Mouse (Mus musculus) kidney, adult 2 months (tissue): ENCODE data around the gene Arhgap44. TPM values are rescaled to one million over a fixed set of nuclear protein-coding genes. Genes with fewer than 3 reads are reported as not detected.

Experiments
- DNase-seq: peaks from one replicate; pipeline ENCODE4 v3.0.0; 2021
- H3K27ac ChIP-seq: fragments of 200-500 bp; 2 replicates; pipeline ENCODE4 v1.5.1; 2012; ENCODE audit warnings: low read depth, low read length, control low read depth, inconsistent platforms; ENCODE audit not compliant: insufficient read depth
- H3K27me3 ChIP-seq: fragments of 200-500 bp; replicated peaks from 2 replicates; pipeline ENCODE4 v1.6.1; 2012; ENCODE audit warnings: mild to moderate bottlenecking, moderate library complexity, low read length, inconsistent platforms; ENCODE audit not compliant: control insufficient read depth, insufficient read depth
- H3K36me3 ChIP-seq: fragments of 200-500 bp; 2 replicates; pipeline ENCODE4 v1.6.1; 2012; ENCODE audit warnings: mild to moderate bottlenecking, moderate library complexity, low read length, inconsistent platforms; ENCODE audit not compliant: control insufficient read depth, insufficient read depth
- H3K4me1 ChIP-seq: fragments of 200-500 bp; 2 replicates; pipeline ENCODE4 v1.6.1; 2011; ENCODE audit warnings: low read length; ENCODE audit not compliant: control insufficient read depth, insufficient read depth
- H3K4me3 ChIP-seq: fragments of 200-500 bp; 2 replicates; pipeline ENCODE4 v1.5.1; 2011; ENCODE audit warnings: mild to moderate bottlenecking, low read depth, low read length, control low read depth; ENCODE audit not compliant: insufficient read depth
- CTCF ChIP-seq: fragments of 200-500 bp; conservative IDR thresholded peaks from 2 replicates; pipeline ENCODE4 v1.5.1; 2011; ENCODE audit warnings: low read depth, mild to moderate bottlenecking, control low read depth, low read length, moderate library complexity, mixed read lengths; ENCODE audit not compliant: insufficient read depth, insufficient read length
- POLR2A ChIP-seq: fragments of 200-500 bp; IDR thresholded peaks from one replicate; pipeline ENCODE4 v1.6.1; 2011; ENCODE audit warnings: low read depth, low read length, control low read depth
- WGBS: fragments of 180-500 bp; shearing (Covaris S2); methylation state at CpG from one replicate; pipeline ENCODE4 v1.1.7; 2018; 5-methylcytosine and 5-hydroxymethylcytosine counted together
- polyA plus RNA-seq: library from polyadenylated mRNA; depleted of rRNA; stranded (reverse); fragments of >200 nt; gene quantifications from 2 replicates; pipeline ENCODE4 v1.2.3, GENCODE M21; 2012

Gene Arhgap44
- polyA plus RNA-seq, 1 experiment = 6.7 TPM

DNA sequence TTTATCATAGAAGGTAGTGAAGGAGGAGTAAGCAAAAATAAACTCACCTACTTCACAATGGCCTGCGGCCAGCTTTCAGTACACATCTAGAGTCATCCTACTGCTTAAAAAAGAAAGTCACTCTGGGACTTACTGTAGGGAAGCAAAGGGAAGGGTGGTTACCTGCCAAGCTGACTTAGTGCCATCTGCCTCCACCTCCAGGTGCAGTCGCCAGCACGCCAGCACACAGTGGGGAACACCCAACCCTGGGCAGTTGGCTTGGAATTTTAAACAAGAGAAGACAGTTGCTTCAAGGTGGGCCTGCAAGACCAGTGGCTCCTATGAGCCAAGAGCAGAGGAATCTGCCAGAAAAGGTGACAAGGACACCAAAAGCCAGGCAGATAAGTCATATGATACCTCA is 58.7 kb downstream of the Arhgap44 start:
- Histone ChIP-seq H3K27me3 (no peaks in the 10 kb centered on the region), H3K36me3 (no peaks in the 10 kb centered on the region), H3K4me3 (no peak overlapping the region), H3K4me1 (no peaks in the 10 kb centered on the region), H3K27ac (no peak overlapping the region)
- WGBS = 94% methylated on average over 3 of the region's 3 CpGs
- TF ChIP-seq POLR2A = no peak
- no peak for TF ChIP-seq CTCF
- DNase-seq = no peak

DNA sequence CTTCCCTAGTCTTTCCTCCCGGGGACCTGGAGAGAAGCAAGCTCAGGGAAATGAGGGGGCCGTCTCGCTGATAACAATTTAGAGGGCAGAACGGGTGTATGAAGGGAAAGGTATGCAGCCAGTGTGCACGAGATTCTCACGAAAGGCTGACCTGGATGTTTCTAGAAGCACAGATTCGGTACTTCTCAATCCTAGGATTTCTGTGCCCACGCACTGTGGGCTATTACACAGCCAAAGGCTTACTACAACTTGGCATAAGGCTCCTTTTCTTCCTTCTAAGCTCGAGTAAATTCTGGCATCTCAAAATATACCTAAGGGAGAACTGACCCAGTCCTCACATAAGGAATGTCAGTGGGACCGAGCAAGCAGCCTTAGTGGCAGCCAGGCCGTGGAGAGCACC is 61.6 kb downstream of the Arhgap44 start:
- H3K4me3 ChIP-seq = no peak overlapping the region
- H3K27me3 ChIP-seq = no peaks in the 10 kb centered on the region
- no peak for TF ChIP-seq POLR2A
- no peak for TF ChIP-seq CTCF
- no peaks in the 10 kb centered on the region for H3K36me3 ChIP-seq
- H3K4me1 ChIP-seq = no peaks in the 10 kb centered on the region
- H3K27ac ChIP-seq = no peak overlapping the region
- DNase-seq = no peak
- 72% methylated on average over 11 of the region's 11 CpGs for WGBS

DNA sequence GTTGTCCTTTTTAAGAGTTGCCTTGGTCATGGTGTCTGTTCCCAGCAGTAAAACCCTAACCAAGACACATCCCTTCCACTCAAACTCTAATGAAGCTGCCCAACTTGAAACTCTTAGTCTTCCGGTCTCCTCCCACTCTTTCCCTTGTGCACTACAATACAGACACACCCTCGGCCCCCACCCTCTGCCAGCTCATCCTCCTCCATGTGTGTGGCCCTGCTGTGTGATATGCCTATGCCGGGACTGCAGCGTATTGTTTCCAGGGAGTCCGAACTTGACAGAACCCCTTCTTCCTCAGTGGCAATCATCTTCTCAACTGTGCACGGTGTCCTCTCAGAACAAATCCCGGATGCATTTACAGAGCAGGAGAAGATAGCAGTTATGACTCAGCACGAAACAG is 62.7 kb downstream of the Arhgap44 start:
- 93% methylated on average over 8 of the region's 8 CpGs for WGBS
- no peaks in the 10 kb centered on the region for H3K4me1 ChIP-seq
- H3K4me3 ChIP-seq = no peak overlapping the region
- no peak overlapping the region for H3K27ac ChIP-seq
- no peak for TF ChIP-seq POLR2A
- no peak for TF ChIP-seq CTCF
- no peaks in the 10 kb centered on the region for H3K36me3 ChIP-seq
- no peaks in the 10 kb centered on the region for H3K27me3 ChIP-seq
- no peak for DNase-seq

DNA sequence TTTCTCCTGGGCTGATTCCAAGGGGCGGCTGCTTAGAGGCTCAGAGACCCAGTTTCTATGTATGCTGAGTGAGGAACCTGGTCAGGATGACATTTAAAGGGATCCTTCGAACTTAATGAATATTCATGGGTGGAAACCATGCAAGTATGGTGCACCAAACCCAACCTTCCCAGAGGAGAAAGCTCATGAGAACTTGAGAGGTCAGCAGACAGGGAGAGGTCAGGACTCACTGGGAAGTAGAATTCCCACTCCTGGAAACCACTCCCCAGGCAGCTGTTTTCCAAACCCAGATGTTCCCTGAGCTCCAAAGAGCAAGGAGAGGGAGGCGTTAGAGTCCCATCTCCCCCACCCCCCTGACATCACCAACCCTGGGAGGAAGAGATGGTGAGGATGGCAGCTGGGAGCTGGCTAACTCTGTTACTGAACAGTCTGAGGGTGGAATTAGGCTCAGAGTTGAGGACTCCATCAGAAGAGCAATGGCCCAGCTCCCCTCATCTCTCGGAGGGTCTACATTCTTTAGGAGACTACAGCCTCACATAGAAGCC is 65.2 kb downstream of the Arhgap44 start:
- TF ChIP-seq POLR2A (no peak), CTCF (no peak)
- no peaks in the 10 kb centered on the region for H3K27me3 ChIP-seq
- H3K36me3 ChIP-seq = no peaks in the 10 kb centered on the region
- 73% methylated on average over 4 of the region's 4 CpGs for WGBS
- H3K27ac ChIP-seq = no peak overlapping the region
- no peak for DNase-seq
- H3K4me1 ChIP-seq = no peaks in the 10 kb centered on the region
- no peak overlapping the region for H3K4me3 ChIP-seq

DNA sequence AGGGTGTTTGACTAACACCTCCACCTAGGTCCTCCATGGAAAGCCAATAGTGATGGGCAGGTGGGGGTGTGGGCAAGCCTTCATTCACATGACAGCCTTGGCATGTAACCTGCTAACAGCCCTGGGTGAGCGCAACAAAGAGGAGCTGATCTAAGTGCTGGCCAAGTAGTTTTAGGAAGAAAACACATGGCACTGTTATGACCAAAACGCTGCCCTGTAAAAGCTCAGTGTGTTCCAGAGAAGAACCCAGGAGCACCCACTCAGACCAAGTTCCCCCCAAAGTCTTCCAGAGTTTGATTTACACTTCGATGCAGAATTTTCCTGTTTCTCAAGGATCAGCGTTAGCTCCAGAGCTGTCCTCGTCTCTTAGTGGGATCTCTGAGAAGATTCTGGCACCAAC is 65.9 kb downstream of the Arhgap44 start:
- H3K27ac ChIP-seq = no peak overlapping the region
- DNase-seq = no peak
- H3K36me3 ChIP-seq = no peaks in the 10 kb centered on the region

DNA sequence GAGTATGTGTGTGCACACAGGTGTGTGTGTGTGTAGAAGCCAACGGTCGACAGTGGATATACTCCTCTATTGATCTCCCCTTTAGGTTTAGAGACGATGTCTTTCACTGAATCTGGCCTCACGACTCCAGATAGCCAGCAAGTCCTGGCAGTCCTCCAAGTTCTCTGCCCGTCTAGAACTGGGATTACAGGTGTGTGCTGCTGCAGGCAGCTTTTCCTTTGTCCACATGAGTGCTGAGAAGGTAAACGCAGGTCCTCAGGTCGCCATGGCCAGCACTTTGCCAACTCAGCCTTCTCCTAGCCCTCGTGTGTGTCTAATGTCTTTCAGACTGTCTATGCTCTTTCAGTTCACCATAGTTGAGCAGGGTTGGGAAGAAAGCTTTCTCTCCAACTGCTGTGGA is 69.9 kb downstream of the Arhgap44 start:
- Histone ChIP-seq H3K27ac (no peak overlapping the region), H3K36me3 (no peaks in the 10 kb centered on the region), H3K4me3 (no peak overlapping the region), H3K4me1 (no peaks in the 10 kb centered on the region; the same call in 1 of the 2 replicates), H3K27me3 (no peaks in the 10 kb centered on the region)
- no peak for DNase-seq
- 67% methylated on average over 8 of the region's 8 CpGs for WGBS
- TF ChIP-seq CTCF (no peak), POLR2A (no peak)

More for the DNA sequence above, 65.9 kb downstream of the Arhgap44 start:
- Histone ChIP-seq H3K4me3 (no peak overlapping the region), H3K27me3 (no peaks in the 10 kb centered on the region), H3K4me1 (no peaks in the 10 kb centered on the region)
- WGBS = 90% methylated on average over 5 of the region's 5 CpGs
- TF ChIP-seq CTCF (no peak), POLR2A (no peak)

DNA sequence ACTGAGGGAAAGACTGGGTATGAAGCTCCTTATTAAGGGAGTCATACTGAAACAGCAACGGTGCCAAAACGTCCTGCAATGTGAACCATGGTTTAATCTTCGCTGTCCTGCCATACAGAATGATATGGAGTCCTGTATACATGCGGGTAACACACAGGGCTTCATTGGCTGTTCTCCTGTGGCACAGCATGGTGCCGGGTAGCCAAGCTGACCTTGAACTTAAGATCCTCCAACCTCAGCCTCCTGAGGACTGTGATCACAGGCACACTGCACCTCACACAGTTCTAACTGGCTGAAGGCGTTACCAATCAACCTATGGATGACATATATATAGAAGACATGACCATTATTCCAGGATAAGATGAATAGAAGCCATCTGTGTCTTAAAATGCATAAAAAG is 72.4 kb downstream of the Arhgap44 start:
- no peak for TF ChIP-seq POLR2A
- no peak for TF ChIP-seq CTCF
- H3K4me1 ChIP-seq = no peaks in the 10 kb centered on the region; the same call in 1 of the 2 replicates
- no peaks in the 10 kb centered on the region for H3K36me3 ChIP-seq
- 92% methylated on average over 6 of the region's 6 CpGs for WGBS
- H3K27ac ChIP-seq = no peak overlapping the region
- DNase-seq = no peak
- H3K4me3 ChIP-seq = no peak overlapping the region
- H3K27me3 ChIP-seq = no peaks in the 10 kb centered on the region
